Mouse (Mus musculus): Measurements from ENCODE around the gene Gm4894. TPM values are rescaled to one million over a fixed set of nuclear protein-coding genes. Genes with fewer than 3 reads are reported as not detected.

Gm4894 gene
- total RNA-seq, 2 experiments from 2014 or later, result not detected

Other genes with a start within 250 kb of the Gm4894 start
- gene Zw10, start 194.9 kb upstream of the Gm4894 start, total RNA-seq (2015; ENCODE audit: low replicate concordance), result 10.0 and 12.1 TPM in 2 replicates
- 12.8 and 20.6 TPM in 2 replicates for gene Zw10, start 194.9 kb upstream of the Gm4894 start, total RNA-seq (2017; ENCODE audit: low replicate concordance)
- not detected in 2 replicates for gene Tmprss5, start 169.3 kb upstream of the Gm4894 start, total RNA-seq (2015; ENCODE audit: low replicate concordance)
- 0.42 TPM in 1 of 2 replicates, not detected in the other for gene Tmprss5, start 169.3 kb upstream of the Gm4894 start, total RNA-seq (2017; ENCODE audit: low replicate concordance)
- not detected in 2 replicates for gene Drd2, start 90.1 kb downstream of the Gm4894 start, total RNA-seq (2015; ENCODE audit: low replicate concordance)
- not detected in 2 replicates for gene Drd2, start 90.1 kb downstream of the Gm4894 start, total RNA-seq (2017; ENCODE audit: low replicate concordance)
- not detected in 2 replicates for gene Ankk1, start 176.5 kb downstream of the Gm4894 start, total RNA-seq (2015; ENCODE audit: low replicate concordance)
- not detected in 2 replicates for gene Ankk1, start 176.5 kb downstream of the Gm4894 start, total RNA-seq (2017; ENCODE audit: low replicate concordance)
- 1.3 TPM in 1 of 2 replicates, not detected in the other for gene Ttc12, start 235.7 kb downstream of the Gm4894 start, total RNA-seq (2015; ENCODE audit: low replicate concordance)
- not detected in 2 replicates for gene Ttc12, start 235.7 kb downstream of the Gm4894 start, total RNA-seq (2017; ENCODE audit: low replicate concordance)